Mouse (Mus musculus) kidney, adult 10 weeks (tissue): ENCODE results near the gene Tmx1. TPM values are rescaled to one million over a fixed set of nuclear protein-coding genes. Genes with fewer than 3 reads are reported as not detected.

ENCODE experiments used
- polyA plus RNA-seq: library from polyadenylated mRNA; stranded (reverse); fragments of 350-450 nt; fragmentation: Illumina TruSeq; extraction: RNeasy Lipid Tissue Mini Kit (QIAGEN cat#74804); gene quantifications from one replicate; pipeline ENCODE4 v1.2.3, GENCODE M21; 2014; ENCODE audit warnings: low read depth, low replicate concordance

Gene Tmx1
- 168 TPM for polyA plus RNA-seq

DNA sequence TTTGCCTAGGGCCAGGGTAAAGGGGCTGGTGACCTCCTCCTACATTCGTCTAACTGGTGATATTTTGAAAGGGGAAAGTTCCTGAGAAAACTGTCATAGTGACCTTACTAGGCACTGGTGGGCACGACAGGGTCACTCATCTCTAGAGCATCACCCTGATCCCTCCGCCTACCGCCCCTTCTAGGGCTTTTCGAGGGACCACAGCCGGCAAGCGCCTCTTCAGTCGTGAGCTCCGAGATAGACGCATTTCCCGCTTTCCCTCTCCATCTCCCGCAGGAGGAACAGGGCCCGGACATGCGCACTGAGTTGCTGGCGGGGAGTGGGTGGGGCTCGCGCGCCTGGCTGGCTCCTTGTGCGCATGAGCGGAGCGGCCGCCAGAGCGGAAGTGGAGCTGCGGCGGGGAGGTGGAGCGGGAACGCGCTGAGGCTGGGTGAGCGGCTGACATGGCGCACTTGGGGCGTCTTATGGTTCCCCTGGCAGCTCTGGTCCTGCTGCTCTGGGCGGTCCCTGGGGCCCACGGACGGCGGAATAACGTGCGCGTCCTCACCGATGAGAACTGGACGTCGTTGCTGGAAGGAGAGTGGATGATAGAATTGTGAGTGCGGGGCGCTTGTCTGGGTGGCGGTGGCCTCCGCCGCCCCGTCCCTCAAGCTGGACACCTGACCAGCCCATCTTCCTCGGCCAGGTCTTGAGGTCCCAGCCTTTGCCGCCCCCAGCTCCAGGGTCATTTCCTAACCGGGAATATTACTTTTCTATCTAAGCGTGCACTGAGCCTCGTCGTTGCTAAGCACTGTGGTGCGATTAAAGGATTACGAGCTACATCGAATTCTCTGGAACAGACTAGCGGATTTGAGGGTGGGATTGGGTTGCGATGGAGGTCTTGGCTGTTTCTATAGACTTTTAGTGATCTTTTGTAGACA lies at the start of gene Tmx1:
TSS of gene Tmx1 (plus strand) at position 370 of the 920 bp plus-strand sequence.

Other genes with a start within 250 kb of the Tmx1 start
- 46.7 TPM for gene Pygl, start 221.6 kb upstream of the Tmx1 start, polyA plus RNA-seq
- not detected for gene Trim9, start 105.5 kb upstream of the Tmx1 start, polyA plus RNA-seq